Mouse (Mus musculus): ENCODE results near the gene Dcaf7. TPM values are rescaled to one million over a fixed set of nuclear protein-coding genes. Genes with fewer than 3 reads are reported as not detected.
"Not testable (repeated sequence)": the region's sequence is repeated elsewhere in the genome, so short reads cannot be mapped to it uniquely, and the experiment has no call there.

The Dcaf7 gene
- polyA plus RNA-seq, 1 experiment: 38.9 TPM

- DNase-seq (ENCODE audit: low spot score): no peak
Observed at GRCm38 (mm10) chr11:106045256-106045655, 8.6 kb downstream of the Dcaf7 start.

- no peak for DNase-seq (ENCODE audit: low spot score)
Observed at GRCm38 (mm10) chr11:106045780-106046179, 9.1 kb downstream of the Dcaf7 start.

- DNase-seq (ENCODE audit: low spot score): no peak
Observed at GRCm38 (mm10) chr11:106046584-106046983, 9.9 kb downstream of the Dcaf7 start.

- DNase-seq (ENCODE audit: low spot score): no peak
Observed at GRCm38 (mm10) chr11:106053921-106054320, 17.2 kb downstream of the Dcaf7 start.

- DNase-seq (ENCODE audit: low spot score): no peak
Observed at GRCm38 (mm10) chr11:106054600-106054999, 17.9 kb downstream of the Dcaf7 start.

- no peak for DNase-seq (ENCODE audit: low spot score)
Observed at GRCm38 (mm10) chr11:106055341-106055740, 18.7 kb downstream of the Dcaf7 start.

GRCm38 (mm10) chr11:106056819-106057491 is 20.3 kb downstream of the Dcaf7 start:
- DNase-seq (ENCODE audit: low spot score): no peak

GRCm38 (mm10) chr11:106058020-106058419 is 21.3 kb downstream of the Dcaf7 start:
- no peak for DNase-seq (ENCODE audit: low spot score)

- DNase-seq (ENCODE audit: low spot score): no peak
Observed at GRCm38 (mm10) chr11:106060549-106060948, 23.9 kb downstream of the Dcaf7 start.

GRCm38 (mm10) chr11:106061311-106061710 is 24.6 kb downstream of the Dcaf7 start:
- no peak for DNase-seq (ENCODE audit: low spot score)

GRCm38 (mm10) chr11:106063756-106064155 is 27.1 kb downstream of the Dcaf7 start:
- DNase-seq (ENCODE audit: low spot score): no peak

GRCm38 (mm10) chr11:106065073-106065922 is 28.6 kb downstream of the Dcaf7 start:
- no peak for DNase-seq (ENCODE audit: low spot score)

- peak; percentile 88 for DNase-seq (ENCODE audit: low spot score)
Observed at GRCm38 (mm10) chr11:106065923-106066571, 29.4 kb downstream of the Dcaf7 start, which contains the start of gene Taco1. Taco1 (plus strand) TSS chr11:106066061.

- not testable (repeated sequence) for DNase-seq (ENCODE audit: low spot score)
Observed at GRCm38 (mm10) chr11:106066616-106067015, 29.9 kb downstream of the Dcaf7 start.

- no peak for DNase-seq (ENCODE audit: low spot score)
Observed at GRCm38 (mm10) chr11:106073774-106074173, 37.1 kb downstream of the Dcaf7 start.

GRCm38 (mm10) chr11:106076321-106076720 is 39.6 kb downstream of the Dcaf7 start:
- peak; percentile 39 for DNase-seq (ENCODE audit: low spot score)

GRCm38 (mm10) chr11:106083708-106084701 is 47.3 kb downstream of the Dcaf7 start, which contains the start of gene Map3k3:
Map3k3 (plus strand) TSS chr11:106084613.
- DNase-seq (ENCODE audit: low spot score): peak; percentile 93

GRCm38 (mm10) chr11:106084911-106085561 is 48.4 kb downstream of the Dcaf7 start:
- peak; percentile 78 for DNase-seq (ENCODE audit: low spot score)

- DNase-seq (ENCODE audit: low spot score): no peak
Observed at GRCm38 (mm10) chr11:106098223-106098622, 61.6 kb downstream of the Dcaf7 start.

- DNase-seq (ENCODE audit: low spot score): no peak
Observed at GRCm38 (mm10) chr11:106102866-106103265, 66.2 kb downstream of the Dcaf7 start.

Measured in urinary bladder, adult 2 months (tissue).